Mouse (Mus musculus) adrenal gland, postnatal 25 days (tissue): Measurements from ENCODE around the gene Cdcp2. TPM values are rescaled to one million over a fixed set of nuclear protein-coding genes. Genes with fewer than 3 reads are reported as not detected.
"Not testable (repeated sequence)": the region's sequence is repeated elsewhere in the genome, so short reads cannot be mapped to it uniquely, and the experiment has no call there.

Source experiments
- DNase-seq: peaks from one replicate; pipeline ENCODE4 v3.0.0; 2021; ENCODE audit warnings: mixed read lengths
- total RNA-seq: library from RNA; stranded (reverse); gene quantifications from 2 replicates; pipeline ENCODE4 v1.2.3, GENCODE M21; 2021

Gene Cdcp2
- total RNA-seq, 1 experiment from 2014 or later, result not detected

DNA sequence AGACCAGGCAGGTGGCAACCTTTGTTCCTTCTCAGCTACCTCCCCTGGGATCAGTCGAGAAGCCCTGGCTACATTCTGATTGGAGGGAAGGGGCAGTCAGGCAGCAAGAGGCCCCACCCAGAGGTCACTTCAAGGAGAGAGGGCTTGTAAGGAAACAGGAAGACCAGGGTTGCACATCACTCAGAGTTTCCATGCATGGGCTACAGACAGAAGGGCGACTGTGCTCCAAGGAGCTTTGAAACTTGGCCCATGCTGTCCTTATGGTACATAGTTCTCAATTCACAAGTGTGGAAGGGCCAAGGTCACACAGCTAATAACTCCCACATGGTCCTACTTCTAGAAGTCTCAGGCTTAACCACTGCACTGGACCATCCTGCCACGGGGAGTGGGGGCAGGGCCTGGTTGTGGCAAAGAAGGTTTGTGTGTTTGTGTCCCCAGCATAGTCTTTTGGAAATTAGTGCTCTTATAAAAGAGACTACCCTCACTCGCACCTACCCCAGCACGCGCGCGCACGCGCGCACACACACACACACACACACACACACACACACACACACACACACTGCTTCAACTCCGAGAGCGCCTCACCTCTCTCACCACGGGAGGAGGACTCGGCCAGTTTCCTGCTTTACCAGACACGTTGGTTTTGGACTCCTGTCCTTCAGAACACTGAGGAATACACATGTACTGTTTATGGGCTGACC, 2.1 kb upstream of the Cdcp2 start:
- DNase-seq, result no peak

DNA sequence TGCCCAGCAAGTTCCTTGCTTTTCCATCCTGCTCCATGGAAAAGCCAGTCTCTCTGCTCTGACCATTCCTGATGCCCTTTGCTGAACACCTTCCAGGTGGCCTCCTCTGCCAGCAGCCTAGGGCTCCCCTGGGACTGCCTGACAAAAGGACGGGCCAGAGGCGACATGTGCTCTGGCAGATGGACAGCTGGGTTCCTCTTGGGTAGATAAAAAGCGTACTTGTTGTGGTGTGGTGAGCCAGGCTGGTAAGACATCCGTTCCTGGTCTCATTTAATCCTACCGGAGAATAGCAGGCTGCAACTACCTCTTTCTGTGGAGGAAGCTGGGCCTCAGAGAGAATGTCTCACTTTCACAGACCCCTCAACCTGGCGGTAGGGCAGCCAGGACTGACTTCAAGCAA, 648 bp upstream of the Cdcp2 start:
- DNase-seq, result no peak

DNA sequence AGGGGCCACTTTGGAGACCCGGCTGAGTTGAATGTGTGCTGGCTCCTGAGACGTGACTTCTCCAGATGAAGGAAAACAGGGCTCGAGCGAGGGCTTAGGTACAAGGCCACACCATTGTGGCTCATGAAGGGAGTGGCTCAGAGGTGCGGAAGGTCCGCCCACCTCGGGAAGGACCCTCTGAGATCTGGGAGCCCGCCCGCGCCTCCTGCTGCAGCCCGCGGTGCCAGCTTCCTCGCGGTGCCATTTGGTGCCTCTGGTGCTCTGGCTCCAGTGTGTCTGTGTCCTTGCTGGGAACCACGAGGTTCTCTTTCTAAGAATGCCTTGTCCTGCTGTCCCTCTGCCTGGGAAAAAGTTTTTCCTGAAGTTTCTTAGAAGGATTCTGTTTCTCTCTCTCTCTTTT, 1.2 kb downstream of the Cdcp2 start:
- no peak for DNase-seq

DNA sequence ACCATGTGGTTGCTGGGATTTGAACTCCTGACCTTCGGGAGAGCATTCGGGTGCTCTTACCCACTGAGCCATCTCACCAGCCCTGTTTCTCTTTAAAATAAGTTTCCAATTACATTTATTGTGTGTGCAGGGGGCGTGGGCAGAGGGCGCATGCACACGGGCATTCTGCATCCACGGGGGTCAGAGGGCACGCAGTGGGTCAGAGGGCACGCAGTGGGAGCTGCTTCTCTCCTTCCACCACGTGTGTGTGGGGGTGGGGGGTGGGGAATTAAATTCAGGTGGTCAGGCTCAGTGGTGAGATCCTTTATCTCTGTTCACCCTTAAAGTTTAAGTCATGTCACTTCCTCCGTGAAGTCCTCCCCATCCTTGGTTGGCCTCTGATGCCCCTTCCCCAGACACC, 1.7 kb downstream of the Cdcp2 start:
- no peak for DNase-seq

DNA sequence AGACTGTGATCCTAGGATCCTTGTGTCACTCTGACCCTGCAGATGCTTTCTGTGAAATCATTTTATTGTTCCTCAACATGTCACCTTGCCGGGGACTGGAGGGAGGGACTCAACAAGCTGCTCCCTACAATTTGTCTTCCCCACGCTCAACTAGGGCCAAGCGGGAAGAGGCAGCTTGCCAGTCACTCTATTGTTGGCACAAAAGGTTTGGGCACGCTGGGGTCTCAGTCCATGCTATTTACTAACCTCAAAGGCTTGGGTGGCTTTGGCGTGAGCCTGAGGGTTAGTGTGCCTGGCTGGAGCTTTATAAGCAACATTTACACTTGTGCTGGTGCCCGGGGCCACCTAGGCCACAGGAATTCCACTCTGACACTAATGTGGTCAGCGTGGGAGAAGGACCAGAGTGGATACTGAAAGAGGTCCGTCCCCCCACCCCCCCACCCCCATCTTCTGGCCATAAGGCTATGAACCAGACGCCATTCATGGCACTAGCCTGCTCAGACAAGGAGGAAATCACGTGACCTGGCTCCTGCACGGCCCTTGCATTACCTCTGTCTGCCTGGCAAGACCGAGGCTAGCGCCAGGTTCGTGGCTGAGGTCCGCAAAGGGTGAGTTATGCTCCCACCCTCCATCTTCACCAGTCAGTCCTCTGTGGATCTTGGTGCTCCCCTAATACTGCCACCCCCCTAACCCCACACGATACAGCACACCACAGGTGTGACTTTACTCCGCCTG, 2.3 kb downstream of the Cdcp2 start:
- DNase-seq, result no peak

DNA sequence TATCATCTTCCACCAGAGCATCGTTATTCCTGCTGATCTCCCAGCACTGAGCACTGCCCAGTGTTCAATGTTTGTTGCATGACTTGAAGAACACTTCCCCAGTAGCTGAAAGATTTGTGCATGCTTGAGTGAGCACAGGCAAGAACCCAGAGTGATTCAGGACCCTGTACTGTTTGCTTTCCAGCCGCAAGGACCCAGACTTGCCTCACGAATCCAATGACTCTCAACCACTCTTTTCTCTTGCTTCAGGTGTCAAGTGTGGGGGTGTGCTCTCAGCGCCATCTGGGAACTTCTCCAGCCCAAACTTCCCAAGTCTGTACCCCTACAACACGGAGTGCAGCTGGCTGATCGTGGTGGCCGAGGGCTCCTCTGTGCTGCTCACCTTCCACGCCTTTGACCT, 5.5 kb downstream of the Cdcp2 start:
- no peak for DNase-seq

DNA sequence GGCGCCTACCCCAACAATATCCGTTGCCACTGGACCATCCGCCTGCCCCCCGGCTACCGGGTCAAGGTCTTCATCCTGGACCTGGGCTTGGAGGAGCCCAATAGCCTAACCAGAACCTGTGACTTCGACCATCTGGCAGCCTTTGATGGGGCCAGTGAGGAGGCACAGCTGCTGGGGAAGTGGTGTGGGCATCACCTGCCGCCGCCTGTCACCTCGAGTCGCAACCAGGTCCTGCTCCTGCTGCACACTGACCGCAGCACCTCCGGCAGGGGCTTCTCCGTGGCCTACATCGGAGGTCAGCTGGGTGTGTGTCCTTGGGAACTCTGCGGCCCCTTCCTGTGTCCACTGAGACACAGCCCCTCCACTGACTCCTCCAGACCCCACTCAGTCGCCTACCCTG, 10.1 kb downstream of the Cdcp2 start:
- no peak for DNase-seq

DNA sequence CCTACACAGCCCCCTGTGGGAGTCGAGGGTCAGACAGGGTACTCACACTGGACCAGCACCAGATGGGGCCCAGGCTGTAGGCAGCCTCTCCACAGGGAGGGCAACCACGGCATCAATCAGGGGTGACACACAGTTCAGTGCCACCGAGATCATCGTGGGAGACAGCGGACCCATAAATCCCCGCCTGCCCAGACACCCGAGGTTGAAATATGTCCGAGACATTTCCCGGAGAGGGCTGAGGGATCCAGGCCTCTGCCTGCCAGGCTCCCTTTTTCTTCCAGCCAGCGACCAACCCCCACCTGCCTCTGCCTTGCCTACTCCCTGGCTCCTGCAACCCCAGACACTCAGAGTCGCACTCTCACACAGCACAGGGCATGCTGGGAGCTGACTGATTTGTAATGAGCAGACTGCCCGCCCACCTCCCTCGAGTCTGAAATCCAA, 11.6 kb downstream of the Cdcp2 start:
- peak; percentile 35 for DNase-seq

DNA sequence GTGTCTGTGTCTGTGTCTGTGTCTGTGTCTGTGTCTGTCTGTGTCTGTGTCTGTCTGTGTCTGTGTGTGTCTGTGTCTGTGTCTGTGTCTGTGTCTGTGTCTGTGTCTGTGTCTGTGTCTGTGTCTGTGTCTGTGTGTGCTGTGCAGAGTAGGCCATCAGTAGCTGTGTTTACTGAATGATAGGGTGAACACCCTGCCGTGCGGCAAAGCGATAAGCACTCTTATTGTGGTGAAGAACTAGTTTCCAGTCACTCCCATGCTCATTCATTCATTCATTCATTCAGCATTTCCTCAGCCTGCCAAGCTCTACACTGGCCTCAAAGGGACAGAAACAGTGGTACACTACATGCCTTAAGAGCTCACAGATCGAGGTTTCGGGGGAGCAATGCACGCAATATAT, 12.5 kb downstream of the Cdcp2 start:
- DNase-seq, result not testable (repeated sequence)

DNA sequence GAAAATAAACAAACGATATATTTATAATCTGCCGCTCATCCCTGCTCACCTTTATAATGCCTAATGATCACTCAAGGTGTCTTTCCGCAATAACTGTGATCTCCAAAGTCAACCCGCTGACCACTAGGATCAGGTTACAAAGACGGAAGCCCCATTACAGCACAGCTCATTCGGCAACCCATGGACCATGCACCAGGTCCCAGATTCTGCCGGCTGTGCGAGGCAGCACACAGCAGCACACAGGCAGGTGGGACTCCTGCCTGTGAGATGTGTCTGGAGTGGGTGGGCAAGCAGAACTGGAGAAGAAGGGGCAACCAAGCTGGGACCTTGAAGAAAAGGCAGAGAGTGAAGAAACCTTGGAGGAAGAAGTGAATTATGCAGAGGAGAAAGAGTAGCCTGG, 17.6 kb downstream of the Cdcp2 start:
- DNase-seq, result no peak

DNA sequence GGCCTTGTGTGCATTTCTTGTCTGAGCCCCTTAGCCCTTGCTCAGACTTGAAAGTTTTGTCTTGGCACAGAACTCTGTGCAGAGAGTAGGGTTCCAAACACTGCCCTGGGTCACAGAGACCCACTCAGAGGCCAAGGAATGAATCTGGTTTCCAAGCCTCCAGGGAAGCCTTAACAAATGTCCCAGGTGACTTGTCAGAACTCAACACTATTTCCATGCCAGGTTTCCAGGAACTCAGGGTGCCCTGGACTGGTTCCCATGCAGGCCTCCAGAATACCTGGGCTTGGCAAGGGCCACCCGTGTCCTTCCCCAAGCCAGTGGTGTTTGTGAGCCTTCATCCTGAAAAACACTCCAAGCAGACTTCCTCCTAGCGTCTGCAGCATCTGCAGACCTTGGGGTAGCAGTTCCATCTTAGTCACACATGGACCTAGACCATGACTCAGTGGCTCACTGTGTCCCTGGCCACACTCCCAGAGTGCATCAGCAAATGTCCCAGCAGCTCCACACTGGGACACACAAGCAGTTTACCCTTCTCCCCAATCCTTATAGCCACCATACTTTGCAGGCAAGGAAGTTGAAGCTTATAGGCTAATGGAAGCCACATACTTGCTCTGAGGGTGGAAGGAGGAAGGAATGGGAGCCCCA, 21.2 kb downstream of the Cdcp2 start:
- peak; percentile 54 for DNase-seq

DNA sequence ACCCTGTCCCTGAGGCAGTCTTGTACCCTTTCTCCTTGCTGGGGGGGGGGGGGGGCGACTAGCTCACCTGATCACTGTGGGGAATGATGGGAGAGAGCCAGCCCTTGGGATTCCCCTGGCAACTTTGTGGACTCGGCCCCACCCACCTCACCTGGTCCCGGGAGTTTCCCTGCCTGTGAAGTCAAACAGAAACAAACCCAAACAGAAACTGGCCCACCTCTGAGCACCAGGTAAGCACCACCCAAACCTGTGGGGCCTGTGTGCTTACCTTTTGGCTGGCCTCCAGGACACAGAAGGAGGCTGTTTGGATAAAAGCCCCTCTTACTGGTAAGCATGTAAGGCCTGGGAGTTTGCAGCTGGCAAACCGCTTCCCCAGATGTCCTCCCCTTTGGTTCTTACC, 22.4 kb downstream of the Cdcp2 start:
- DNase-seq, result no peak

DNA sequence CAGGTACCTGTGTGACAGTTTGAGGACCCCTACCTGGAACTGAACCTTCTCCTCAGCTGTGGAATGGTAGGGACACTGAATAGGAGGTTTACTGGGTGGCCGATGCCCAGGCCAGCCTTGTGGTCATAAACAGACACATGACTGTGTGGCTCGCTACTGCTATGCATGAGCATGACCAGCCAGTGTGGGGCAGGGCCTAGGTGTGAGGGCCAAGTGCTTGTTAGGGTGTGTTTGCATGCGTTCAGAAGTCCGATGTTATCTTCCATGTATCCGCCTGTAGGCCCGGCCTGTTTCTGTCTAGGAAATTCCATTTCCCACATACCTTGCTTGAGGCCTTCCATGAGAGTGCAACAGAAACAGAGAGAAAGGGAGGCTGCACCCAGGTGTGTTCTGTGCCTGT, 24.0 kb downstream of the Cdcp2 start:
- no peak for DNase-seq

DNA sequence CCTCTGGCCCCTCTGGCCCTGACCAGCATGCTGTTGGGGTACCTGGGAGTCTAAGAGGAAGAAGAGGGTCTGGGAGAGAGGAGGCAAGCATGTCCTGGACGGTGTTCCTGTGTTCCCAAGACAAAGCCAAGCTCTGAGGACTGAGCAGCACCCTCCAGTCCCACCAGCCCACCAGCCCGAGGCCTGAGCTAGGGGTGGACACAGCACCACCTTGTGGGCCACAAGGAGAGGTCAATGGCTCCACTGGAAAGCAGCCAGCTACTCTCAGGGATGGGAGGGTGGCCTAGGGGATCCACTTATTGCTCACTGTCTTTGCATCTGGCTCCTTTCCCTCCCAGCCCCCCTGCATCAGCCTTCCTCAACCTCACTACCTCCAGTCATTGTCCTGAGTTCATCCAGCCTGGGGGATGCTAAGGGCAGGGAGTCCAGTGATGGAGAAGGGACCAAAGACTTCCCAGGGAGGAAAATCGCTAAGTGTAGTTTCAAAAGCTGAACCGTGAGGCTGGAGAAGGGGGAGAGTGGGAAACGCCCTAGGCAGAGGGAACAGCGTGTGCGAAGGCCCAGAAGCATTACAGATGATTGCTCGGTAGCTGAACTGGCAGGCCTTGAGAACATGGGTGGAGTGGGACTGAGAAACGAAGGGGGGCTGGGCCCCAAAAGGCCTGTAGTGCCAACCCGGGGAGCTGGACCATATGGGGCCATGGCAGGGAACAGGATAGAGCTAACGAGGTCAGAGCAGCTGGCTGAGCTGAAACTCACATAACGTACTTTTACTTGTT, 24.7 kb downstream of the Cdcp2 start:
- DNase-seq, result peak; percentile 49

DNA sequence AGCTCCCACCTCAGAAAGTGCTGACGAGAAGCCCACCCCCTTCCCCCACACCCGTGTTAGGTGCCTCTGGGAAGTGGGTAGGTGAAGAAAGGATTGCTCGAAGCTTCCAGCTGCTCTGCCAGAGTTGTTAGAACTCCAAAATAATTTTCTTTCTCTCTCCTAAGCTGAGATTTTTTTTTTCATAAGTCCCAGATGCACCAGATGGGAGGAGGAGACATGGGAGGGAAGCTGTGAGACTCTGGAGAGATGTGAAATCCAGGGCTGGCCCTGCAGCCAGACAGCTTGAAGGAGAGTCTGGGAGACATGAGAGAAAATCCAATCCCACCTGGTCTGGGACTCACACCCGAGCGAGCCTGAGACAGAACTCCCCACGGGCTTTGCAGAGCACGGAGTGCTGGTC, 27.7 kb downstream of the Cdcp2 start:
- DNase-seq, result no peak

DNA sequence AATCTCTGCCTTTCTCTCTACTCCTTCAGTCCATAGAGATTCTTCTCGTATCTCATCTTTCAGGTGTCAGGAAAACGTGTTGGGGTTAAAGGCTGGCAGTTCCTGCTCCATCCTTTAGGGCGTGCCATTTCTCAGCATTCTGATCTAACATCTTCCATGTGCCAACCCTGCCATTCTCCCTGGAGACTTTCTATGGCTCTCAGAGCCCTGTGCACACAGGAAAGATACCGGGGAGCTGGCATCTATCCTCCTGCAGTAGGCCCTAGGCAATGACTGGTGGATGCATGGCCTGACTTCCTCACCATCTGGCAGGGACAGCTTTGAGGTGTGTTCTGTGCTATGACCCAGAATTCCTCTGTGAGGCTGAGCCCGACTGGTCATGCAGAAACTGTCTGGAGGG, 28.4 kb downstream of the Cdcp2 start:
- no peak for DNase-seq

DNA sequence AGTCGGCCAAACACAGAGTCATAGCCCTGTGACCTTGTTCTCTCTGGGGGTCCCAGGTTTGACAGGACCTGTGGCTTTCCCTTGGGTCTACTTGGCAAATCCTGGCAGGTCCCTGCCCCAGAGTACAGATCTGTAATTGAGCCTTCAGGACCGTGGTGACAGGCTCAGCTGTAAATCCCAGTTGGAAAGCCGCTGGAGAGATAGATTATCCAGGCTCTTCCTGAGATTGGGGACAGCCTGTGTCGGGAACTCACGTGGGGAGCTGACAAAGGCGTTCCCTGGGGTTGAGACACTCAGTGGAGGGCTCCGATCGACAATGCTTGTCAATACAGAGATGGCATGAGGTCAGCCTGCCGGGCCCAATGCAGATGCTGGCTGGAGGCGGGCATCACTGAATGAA, 29.7 kb downstream of the Cdcp2 start:
- DNase-seq, result no peak

DNA sequence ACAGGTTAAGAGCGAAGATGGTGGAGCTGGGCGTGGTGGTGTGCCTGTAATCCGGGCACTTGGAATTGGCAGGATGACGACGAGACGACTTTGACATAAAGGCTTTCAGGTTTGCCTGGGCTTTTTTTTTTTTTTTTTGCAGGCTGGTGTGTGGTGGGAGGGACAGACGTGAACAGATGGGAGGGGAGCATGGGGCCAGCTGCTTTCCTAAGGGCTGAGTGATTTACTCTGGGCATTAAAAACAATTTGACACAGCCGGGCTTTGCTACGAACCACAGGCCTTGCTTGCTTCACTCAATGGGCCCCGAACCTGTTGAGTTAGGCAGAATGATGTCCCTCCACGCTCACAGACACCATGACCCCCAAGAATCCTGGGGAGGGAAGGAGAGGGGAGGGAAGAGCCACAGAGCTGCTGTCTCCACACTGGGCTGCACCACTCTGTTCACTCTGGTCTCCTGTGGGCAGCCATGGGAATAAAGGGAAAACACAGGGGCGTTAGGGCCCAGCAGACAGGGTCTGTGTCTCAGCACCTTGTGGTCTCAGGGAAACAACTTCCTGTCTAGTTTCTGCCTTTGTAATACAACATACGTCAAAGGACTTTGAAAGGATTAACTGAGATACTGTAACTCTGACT, 30.3 kb downstream of the Cdcp2 start:
- no peak for DNase-seq

DNA sequence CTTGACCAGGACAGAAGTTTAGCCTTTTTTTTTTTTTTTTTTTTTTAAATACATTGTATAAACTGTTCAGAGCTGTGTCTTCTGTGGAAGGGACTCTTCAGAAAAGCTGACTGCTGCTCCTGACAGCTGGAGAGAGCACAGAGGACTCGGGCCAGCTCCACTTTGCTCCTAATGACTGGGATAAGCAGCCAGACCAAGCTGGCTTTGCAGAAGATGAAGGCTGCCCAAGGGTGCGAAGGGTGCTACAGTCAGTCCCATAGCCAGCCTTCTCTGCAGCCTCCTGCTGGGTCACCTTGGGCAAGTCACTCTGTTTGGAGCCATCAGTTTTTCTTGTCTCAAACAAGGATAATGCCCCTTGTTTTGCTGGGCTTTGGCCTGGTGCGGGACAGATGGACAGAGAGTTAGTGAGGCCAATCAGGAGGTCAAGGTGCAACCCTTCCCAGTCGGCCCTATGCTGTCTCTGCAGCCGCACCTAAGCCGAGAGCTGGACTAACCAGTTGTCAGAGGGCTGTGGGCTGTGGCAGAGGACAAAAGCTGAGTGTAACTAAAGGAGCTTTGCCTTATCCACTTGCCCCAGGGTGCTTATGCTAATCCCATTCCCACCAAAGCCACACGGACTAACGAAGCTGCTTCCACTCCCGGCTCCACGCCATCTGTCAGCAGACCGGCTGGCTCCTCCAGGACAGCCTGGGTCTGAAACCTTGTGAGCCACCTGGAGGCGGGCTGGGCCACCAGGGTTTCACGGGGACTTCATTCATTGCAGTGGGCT, 31.4 kb downstream of the Cdcp2 start:
- no peak for DNase-seq

DNA sequence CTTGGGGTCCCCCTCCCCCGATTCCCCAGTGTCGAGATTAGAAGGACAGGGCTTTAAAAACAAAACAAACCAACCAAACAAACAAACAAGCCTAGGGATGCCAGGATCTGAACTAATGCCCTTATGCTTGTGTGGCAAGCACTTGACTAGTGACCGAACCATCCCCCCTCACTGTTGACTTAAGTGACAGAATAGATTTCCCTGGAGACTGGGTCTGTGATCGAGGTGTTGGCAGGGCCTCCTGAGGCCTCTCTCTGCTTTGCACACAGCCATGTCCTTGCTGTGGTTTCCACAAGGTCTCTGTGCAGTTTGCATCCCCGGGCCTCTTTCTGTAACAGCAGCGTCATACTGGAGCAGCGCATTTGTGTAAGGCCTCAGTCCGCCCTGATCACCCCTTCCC, 32.7 kb downstream of the Cdcp2 start:
- DNase-seq, result no peak

DNA sequence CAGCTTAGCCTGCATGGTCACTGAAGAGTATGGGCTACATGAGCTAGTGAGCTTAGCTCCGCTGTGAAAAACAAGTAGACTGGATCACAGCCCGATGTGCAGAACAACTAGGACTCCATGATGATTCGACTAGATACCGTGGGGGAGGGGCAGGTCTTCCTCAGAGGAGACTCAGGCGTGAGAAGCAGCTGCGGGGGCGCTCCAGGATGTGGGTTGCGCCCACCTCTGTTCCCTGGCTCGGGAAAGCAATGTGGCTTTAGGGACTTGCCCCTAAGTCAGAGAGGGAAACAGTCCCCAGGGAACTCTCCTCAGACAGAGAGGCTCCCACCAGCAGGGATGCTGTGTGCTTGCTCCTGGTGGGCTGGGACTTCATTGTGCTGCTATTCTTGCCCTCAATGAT, 33.8 kb downstream of the Cdcp2 start:
- DNase-seq, result no peak

DNA sequence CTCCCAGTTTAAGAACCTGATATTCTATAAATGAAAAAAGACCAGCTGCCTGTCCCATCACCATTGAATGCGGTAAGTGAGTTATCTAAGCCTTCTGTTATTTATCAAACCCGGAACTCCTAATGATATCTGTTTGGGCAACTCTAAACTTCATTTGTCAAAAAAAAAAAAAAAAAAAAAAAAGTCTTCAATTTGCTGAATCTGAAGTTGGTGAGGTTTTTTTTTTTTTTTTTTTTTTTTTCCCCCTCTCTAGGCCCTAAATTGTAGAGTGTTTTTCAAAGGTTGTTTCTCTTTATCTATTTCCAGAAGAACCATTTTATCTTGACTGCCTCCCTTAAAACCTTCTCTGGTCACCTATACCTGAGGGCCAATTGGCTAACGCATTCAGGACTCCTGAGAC, 38.2 kb downstream of the Cdcp2 start:
- DNase-seq, result no peak
